In the genomic region with DNA sequence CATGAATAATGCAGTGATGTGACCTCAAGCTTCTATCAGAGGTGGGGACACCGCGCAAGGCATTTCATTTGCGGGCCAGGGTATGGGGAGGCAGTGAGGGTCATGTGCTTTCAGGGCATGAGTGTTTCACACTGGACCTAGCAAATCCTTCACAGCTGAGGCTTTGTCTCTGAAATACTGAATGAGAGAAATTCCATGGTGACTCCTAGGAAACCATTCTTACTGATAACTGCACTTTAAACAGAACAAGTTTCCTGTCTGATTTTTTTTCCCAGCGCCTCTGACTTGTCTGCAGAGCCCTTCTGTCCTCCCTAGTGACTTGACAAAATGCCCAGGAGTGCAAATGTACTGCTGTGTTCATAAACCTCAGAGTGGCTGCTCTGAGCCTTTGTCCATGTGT, we compare ENCODE assay signal across 14 mouse cellular contexts. TPM values are rescaled to one million over a fixed set of nuclear protein-coding genes. Genes with fewer than 3 reads are reported as not detected.
DNase-seq lines count a peak whose midpoint lies in the region; ATAC-seq lines count a peak whose summit lies in the region.
"Had no signal": no experiment of that assay in that cellular context is flagged by ENCODE, and none has a peak within 500 bp of the region (broad histone marks: within the 10 kb centered on the region; RNA-seq: fewer than 3 reads in every experiment).

No protein-coding gene starts in this region.

- intact Hi-C loops in heart, postnatal 10 days (cut with DNase I) = no loop called here

- no peak for ATAC-seq in heart, embryonic 12.5 days (ENCODE audit: insufficient number of reproducible peaks, low FRiP score)
- ATAC-seq in megakaryocyte progenitor cell, adult 5-6 weeks (replicated peaks; ENCODE audit: poor library complexity) = no peak
- ATAC-seq: CD4-positive, CD25-positive, alpha-beta regulatory T cell, adult 4 months had no signal

- no peak overlapping the region for H3K4me2 ChIP-seq in heart, embryonic 12.5 days
- H3K4me2 ChIP-seq: embryonic facial prominence, embryonic 12.5 days had no signal

- peak; percentile 36 to 44 for DNase-seq in heart, postnatal 10 days
- DNase-seq in cerebellum, adult 8-10 months = peak; percentile 32
- DNase-seq in forebrain, embryonic 10.5 days (ENCODE audit: extremely low spot score, low spot score) = peak; percentile 65
- peak; percentile 77 for DNase-seq in midbrain, embryonic 10.5 days (ENCODE audit: low spot score)
- DNase-seq in frontal cortex, postnatal 25 days (ENCODE audit: low spot score in 2 of 2) = no peak
- DNase-seq in adrenal gland, adult 8-10 months = no peak
- DNase-seq: kidney, adult 8-10 months had no signal

- H3K4me3 ChIP-seq in heart, embryonic 12.5 days = no peak overlapping the region
- H3K4me3 ChIP-seq in forebrain, embryonic 10.5 days = peak overlapping the region; percentile 23; the same call in 1 of the 2 replicates
- peak overlapping the region; percentile 23; the same call in 1 of the 2 replicates for H3K4me3 ChIP-seq in midbrain, embryonic 10.5 days
- H3K4me3 ChIP-seq: embryonic facial prominence, embryonic 12.5 days had no signal

- peaks cover 48% of the 10 kb centered on the region for H3K4me1 ChIP-seq in heart, embryonic 12.5 days (replicated peaks)
- peaks cover 100% of the 10 kb centered on the region for H3K4me1 ChIP-seq in forebrain, embryonic 10.5 days
- peaks cover 100% of the 10 kb centered on the region for H3K4me1 ChIP-seq in midbrain, embryonic 10.5 days

- no peak overlapping the region for H3K9ac ChIP-seq in heart, embryonic 12.5 days
- H3K9ac ChIP-seq: embryonic facial prominence, embryonic 12.5 days had no signal

- H3K9me3 ChIP-seq in heart, embryonic 12.5 days (replicated peaks) = no peaks in the 10 kb centered on the region
- H3K9me3 ChIP-seq in forebrain, embryonic 10.5 days = no peaks in the 10 kb centered on the region
- H3K9me3 ChIP-seq in midbrain, embryonic 10.5 days (replicated peaks) = no peaks in the 10 kb centered on the region
- H3K9me3 ChIP-seq: embryonic facial prominence, embryonic 12.5 days had no signal

- H3K27me3 ChIP-seq in heart, embryonic 12.5 days (replicated peaks) = 0 out of 2 replicates have a peak, but pooled peaks cover 3% of the 10 kb centered on the region
- H3K27me3 ChIP-seq in forebrain, embryonic 10.5 days (ENCODE audit: poor library complexity, severe bottlenecking) = peaks cover 60% of the 10 kb centered on the region
- peaks cover 92% of the 10 kb centered on the region for H3K27me3 ChIP-seq in midbrain, embryonic 10.5 days (ENCODE audit: low read depth, poor library complexity, severe bottlenecking)
- H3K27me3 ChIP-seq: embryonic facial prominence, embryonic 12.5 days had no signal

- no peak overlapping the region for H3K27ac ChIP-seq in heart, embryonic 12.5 days (ENCODE audit: poor library complexity, severe bottlenecking)
- H3K27ac ChIP-seq in forebrain, embryonic 10.5 days = peak overlapping the region; percentile 90
- H3K27ac ChIP-seq in midbrain, embryonic 10.5 days (replicated peaks) = peak overlapping the region; percentile 86
- H3K27ac ChIP-seq: embryonic facial prominence, embryonic 12.5 days; macrophage had no signal

- peaks cover 46% of the 10 kb centered on the region for H3K36me3 ChIP-seq in heart, embryonic 12.5 days
- H3K36me3 ChIP-seq in forebrain, embryonic 10.5 days (replicated peaks) = peaks cover 32% of the 10 kb centered on the region
- peaks cover 18% of the 10 kb centered on the region for H3K36me3 ChIP-seq in midbrain, embryonic 10.5 days

- 71% methylated on average over 4 of the region's 4 CpGs for WGBS in heart, embryonic 12.5 days
- 41% methylated on average over 4 of the region's 4 CpGs for WGBS in forebrain, embryonic 10.5 days
- 23% methylated on average over 4 of the region's 4 CpGs for WGBS in midbrain, embryonic 10.5 days

RNA-seq across cellular contexts. Expression of a gene that starts 41.5 kb away (rescaled TPM):
- not detected for total RNA-seq in heart, postnatal 10 days (2021)
- polyA plus RNA-seq in heart, embryonic 12.5 days (2016; fragmentation: Nextera tagmentation; extraction: Ambion mirVana) = not detected in 2 replicates
- not detected in 2 replicates for polyA plus RNA-seq in forebrain, embryonic 10.5 days (2016; fragmentation: Nextera tagmentation; extraction: Ambion mirVana)
- not detected in 2 replicates for polyA plus RNA-seq in midbrain, embryonic 10.5 days (2016; fragmentation: Nextera tagmentation; extraction: Ambion mirVana)
- not detected for total RNA-seq in adrenal gland, adult 8-10 months (2022)
- not detected in 2 replicates for total RNA-seq in megakaryocyte progenitor cell, adult 5-6 weeks (2015)
- total RNA-seq in megakaryocyte progenitor cell, adult 5-6 weeks (2017) = not detected in 2 replicates
- total RNA-seq: granulocyte monocyte progenitor cell, adult 5-6 weeks; left cerebral cortex, postnatal 10 days had no signal
- polyA plus RNA-seq: CD4-positive, CD25-positive, alpha-beta regulatory T cell, adult 4 months; embryonic facial prominence, embryonic 12.5 days; macrophage had no signal

Comparison
In these comparisons a context has a peak if more than half of its experiments do, and no peak if none do; other contexts are left out.
1. DNase-seq: peak in heart, postnatal 10 days (2 of 2), cerebellum, adult 8-10 months (single experiment), forebrain, embryonic 10.5 days (single experiment) and midbrain, embryonic 10.5 days (single experiment); none in frontal cortex, postnatal 25 days (0 of 2) and adrenal gland, adult 8-10 months (single experiment).